Mouse (Mus musculus): ENCODE measurements around the gene Gpc5. TPM values are rescaled to one million over a fixed set of nuclear protein-coding genes. Genes with fewer than 3 reads are reported as not detected.

Gene Gpc5
- total RNA-seq, 2 experiments from 2014 or later = 0.19 to 0.20 TPM

DNA sequence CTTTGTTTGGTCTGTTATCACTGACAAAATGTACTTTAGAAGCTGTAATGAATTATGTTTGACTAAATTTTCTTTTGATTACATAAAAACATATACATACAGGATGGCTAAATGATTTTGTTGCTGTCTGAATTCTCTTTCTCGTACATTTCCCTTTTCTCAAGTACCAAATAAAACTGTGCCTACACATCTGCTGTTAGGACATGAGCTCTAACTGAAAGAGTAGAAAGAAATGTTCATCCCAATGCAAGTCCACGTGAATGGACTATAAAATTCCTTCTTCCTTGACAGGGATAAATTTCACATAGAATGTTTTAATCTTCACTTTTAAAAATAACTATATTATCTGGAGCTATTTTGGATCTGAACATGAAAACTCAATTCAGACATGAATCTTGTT, 751.8 kb downstream of the Gpc5 start:
- no peak for DNase-seq

DNA sequence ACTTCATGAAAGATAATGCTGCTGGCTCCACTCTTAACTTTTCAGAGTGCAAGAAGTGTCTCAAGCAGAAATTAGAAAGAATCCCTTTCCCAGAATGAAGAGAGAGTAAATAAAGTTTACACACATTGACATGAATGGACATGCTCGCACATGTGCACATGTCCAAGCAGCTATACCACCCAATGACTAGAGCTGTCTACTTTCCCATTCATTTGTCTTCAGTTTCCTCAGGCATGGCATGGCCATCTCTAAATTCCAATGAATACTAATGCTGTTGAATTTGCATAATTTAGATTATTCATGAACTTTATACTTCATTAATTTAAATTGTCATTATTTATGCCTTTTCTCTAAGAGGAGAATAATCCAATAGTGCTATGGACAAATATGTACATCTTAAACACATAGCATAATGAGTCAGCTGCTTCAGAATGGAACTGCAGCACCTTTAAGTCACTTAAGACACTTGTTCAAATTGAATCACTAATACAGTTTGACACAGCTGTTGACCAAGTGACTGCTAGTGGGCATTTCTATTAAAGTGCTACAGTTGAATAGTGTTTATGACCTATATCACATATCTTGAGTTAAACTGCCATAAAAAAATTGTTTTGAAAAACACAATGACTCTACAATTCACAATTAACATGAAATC, 752.9 kb downstream of the Gpc5 start:
- no peak for DNase-seq

DNA sequence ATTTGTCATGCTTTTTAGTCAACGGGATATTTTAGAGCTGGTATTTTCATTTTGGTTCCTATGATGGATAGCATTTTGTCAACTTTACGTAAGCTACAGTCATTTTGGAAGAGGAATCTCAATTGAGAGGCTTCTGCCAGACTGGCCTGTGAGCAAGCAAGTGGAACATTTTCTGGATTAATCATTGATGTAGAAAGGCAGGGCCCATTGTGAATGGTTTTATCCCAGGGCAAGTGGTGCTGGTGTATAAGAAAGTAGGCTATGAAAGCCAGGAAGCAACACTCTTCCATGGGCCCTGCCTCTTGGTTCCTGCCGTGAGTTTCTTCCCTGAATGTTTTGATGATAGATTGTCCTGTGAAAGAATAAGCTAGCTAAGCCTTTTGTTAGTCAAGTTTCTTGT, 777.1 kb downstream of the Gpc5 start:
- no peak for DNase-seq

DNA sequence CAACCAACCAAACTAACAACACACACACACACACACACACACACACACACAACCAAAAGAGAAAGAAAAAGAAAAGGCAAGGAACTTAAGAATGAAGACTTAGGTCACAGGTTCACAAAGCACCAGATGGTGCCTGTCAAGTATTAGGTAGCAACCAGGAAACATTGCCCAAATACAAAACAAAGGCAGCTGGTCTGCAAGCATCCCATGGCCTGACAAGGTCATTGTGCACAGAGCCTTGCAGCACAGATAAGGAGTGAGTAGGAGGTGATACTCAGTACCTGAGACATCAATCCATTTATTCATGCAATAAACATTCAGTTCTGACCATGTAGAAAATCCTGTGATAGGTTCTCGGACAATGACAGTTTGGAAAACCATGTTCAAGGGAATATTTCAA, 884.0 kb downstream of the Gpc5 start:
- no peak for DNase-seq

DNA sequence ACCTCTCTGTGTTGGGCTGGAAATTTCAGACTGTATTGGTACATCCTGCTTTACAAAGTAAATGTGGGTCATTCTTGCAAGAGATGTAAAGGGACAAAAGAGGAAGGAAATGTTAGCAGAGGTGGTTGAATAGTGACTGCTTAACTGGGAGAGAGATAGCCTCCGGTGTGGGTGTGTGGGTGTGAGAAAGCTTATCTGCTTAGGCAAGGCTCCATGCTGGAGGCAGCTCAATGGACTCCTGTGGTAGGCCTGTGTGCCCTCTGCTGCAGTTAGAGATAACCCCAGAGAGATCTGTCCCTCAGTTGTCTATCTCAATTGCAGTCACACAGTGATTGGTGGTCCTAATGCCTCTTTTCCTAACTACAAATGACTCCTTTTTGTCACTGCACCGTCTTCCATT, 887.2 kb downstream of the Gpc5 start:
- no peak for DNase-seq

DNA sequence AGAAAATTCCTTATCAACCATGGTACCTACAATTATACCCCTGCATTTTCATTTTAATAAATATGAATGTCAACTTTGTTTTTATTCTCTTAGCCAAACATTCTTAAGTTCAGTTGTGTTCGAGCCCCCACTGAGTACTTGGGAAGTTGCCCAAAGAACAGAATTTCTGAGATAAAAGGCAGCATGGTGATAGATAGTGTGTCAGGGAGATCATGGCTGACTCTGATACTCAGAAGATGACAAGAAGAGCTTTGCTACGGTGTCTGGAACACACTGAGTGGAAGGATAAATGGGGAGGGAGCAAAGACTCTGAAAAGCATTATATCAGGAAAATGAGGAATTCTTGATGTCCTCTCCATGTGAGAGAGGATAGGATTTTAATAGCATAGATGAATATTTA, 898.7 kb downstream of the Gpc5 start:
- DNase-seq = no peak

DNA sequence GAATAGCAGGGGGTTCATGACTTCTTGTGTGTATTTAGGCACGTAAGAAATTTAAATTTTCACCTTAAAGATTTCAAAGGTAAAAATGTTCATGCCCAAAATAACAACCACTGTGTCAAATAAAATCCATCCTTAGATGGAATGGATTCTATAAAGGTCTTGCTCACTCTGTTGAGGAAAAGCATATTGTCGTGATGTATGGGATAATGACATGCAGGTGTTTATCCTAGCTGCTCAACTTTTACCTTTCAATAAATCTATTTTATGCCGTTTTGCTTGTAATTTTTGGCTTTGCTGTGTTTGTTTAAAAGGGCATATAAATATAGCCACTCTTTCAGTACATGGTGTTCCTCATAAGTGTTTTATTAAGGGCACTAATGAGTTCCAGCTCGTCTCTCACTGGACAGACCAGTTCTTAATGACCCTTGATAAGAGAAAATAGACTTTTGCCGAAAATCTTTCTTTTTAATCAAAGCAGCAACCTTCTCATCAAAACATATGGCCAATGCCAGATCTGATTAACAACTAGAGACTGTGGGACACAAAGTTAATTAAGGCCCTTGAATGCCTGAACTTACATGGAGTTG, 901.6 kb downstream of the Gpc5 start:
- no peak for DNase-seq

DNA sequence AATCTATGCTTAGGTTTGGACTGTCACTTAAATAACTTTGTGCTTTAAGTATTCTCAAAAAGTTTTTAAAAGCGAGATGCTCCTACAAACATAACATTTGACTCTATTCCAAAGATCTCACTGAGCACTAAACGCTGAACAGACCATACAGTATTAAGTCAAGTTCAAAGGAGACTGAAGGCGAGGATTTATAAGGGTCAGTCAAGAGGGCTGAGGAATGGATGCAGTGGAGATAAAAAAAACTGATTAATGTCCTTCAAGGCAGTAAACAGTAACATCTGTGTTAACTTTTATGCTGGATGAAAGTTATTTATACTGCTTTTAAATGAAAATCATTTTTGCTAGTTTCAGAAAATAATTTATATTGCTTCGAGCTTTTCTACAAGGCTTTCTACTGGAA, 906.9 kb downstream of the Gpc5 start:
- DNase-seq = no peak

DNA sequence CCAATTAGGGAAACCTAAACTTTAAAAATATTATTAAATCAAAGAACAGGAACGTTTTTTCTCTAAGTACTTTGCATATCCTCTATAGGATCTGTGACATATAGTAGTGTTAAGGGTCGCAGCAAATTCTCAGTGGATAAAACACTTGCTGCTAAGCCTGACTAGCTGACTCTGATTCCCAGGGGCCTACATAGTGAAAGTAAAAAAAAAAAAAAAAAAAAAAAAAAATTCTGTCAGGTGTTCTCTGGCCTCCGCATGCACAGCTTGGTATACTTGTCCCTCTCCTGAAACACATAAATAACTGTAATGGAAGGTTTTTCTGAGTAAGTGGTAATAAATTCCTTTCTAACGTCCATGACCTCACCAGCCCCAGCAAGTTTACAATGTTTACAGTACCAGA, 995.0 kb downstream of the Gpc5 start:
- no peak for DNase-seq

DNA sequence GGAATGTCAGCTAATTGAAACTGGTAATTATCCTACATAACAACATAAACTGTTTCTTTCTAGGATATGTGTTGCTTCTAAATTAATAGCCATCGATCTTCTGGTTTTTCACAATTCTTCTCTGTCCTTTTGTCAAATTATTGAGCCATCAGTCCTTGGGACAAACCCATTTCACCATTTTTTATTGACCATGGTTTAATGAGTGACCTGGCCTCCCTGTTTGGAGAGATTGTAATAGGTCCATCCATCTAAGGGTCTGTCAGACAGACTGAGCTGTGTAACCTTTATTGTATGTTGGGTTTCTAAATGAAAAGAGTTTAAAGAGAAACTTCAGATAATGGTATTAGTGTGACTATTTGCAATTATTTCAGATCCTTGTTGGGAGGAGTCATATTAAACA, 1035.9 kb downstream of the Gpc5 start:
- DNase-seq = no peak

DNA sequence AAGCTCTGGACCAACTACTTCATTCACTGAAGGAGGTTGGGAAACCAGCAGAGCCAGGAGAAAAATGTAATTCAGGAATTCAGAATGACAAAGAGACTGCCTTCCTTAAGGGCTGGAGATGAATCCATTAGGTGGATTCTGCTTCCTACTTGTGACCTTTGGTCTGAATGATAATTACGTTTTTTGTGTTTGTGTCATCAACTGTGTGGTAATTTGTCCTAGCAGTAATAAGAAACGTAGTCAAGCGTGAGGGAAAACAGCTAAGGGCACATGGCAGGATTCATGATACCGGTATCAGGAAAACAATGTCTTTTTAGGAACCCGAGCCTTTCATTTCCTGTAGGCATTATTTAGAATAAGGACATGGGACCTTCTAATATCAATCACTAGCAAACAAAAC, 1045.3 kb downstream of the Gpc5 start:
- DNase-seq = no peak

DNA sequence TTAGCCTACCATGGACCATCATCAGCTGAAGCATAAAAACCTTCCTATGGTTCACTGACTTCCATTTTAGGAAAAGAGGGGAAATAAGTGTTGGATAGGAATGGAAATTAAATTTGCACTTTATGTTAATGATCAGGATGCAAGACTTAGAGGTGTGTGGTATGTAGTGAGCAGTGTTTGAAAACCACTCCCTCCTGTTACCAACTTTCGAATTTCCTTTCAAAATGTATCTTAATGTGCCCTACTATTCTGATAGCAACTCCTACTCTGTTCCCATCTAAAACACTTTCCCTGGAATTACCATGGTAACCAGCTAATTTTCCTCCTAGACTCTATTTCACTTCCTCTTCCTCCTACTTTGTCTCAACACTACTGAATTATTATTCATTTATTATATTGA, 1045.8 kb downstream of the Gpc5 start:
- DNase-seq = no peak

DNA sequence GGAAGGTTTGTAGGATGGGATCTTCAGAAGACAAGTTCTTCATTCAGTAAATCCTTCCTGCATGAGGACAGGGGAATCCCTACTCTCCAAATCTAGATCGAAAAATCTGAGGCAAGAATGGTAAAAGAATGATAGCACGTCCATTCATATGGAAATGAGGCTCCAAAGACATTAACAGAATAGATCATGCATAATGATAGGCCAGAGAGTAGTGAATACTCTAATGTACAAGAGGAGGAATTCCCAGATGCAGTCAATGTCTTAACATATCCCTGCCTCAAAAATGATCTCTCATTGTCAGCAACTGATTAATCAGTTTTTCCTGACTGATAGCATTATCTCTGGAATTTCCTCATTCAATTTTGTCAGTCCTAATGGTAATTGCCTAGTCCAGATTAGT, 1070.6 kb downstream of the Gpc5 start:
- no peak for DNase-seq

DNA sequence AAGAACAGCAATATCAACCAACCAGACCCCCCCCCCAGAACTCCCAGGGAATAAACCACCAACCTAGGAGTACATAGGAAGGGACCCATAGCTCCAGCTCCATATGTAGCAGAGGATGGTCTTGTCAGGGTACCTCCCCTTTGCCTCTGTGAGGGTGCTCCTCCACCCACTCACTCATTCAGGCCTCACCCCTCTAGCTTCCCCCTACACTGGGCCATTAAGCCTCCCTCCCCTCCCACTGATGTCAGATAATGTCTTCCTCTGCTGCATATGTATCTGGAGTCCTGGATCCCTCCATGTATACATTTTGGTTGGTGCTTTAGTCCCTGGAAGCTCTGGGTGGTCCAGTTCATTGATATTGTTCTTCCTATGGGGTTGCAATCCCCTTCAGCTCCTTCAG, 1075.4 kb downstream of the Gpc5 start:
- no peak for DNase-seq

DNA sequence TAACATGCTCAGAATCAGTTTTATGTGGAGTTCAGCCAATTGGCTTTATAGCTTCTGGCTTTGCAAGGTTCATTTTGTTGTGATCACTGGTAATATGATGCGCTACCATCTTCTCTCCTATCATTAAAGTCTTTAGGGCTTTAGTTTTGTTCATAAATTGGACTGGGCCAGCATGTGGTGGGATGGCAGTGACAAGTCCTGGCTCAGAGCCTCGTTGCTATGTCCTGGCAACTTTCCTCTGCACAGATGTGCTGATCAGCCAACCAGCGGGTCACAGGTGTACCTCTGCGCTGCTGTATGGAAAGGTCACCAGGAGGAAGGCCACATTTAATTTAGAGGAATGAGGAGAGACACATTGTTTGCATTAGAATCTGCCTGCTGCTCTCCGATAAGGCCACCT, 1077.1 kb downstream of the Gpc5 start:
- no peak for DNase-seq

DNA sequence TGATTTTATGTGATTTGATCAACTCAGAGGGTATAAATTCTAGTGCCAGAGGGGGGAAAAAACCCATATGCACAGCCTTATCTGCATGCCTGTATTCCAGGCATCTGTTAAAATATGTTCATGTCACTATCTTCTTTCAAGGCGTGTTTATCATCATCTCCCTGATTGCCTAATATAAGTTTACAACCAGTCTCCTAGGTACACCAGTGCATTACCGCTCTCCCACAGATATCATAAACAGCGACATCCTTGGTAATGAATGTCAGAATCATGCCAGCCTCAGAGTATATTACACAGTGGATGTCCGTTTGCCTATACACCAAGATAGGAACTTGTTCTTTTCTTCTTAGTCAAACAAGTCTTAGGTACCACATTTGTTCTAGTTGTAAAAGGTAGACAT, 1095.0 kb downstream of the Gpc5 start:
- DNase-seq = no peak

DNA sequence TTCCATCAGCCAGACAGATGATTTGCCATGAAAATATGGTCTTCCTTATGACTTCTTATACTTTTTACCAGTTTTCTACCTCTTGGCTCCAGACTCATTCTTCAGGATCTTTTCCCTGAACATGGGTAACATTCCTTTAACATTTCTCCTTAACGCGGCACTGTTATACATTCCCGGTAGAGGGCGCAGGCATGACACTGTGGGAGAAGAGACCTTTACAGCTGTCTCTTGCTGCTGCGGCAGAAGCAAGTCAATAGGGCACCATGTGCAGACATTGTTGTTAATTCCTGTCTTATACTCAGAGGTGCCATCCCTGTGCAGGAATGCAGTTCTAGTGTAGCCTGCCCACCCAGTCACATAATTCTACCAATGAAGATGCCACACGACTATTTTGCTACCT, 1115.0 kb downstream of the Gpc5 start:
- DNase-seq = peak; percentile 7

DNA sequence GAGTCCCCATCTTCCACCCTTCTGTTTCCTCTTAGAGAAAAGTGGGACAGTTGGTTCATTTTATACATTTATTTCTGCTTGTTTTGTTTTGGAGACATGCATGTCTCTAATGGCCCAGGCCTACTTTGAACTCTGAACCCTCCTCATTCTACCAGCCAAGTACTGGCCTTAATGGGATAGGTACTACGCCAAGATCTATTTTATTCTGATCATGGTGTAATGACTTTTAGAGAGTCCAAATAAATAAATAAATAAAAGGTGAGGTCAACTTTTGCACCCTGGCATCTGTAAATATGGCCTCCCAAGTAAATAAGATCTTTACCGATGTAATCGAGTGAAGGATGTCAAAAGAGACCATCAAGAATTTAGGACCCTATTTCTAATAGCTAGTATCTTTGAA, 1116.6 kb downstream of the Gpc5 start:
- DNase-seq = no peak

DNA sequence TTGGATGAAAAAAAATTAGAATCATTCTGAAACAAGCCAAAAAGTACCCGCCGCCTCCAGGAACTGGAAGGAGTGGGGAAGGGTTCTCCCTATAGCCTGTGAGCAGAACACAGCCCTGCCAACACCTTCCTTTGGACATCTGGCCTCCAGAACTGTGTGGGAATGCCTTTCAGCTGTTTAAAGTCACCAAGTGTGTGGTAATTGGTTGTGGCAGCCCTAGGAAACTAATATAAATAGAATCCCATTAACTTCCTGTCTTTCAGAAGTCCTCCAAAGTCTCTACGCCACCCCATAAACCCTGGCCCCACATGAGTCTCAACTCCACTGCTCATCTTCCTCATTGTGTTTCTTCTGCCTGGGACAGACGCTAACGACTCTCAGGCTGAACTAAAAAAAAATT, 1117.0 kb downstream of the Gpc5 start:
- DNase-seq = no peak

DNA sequence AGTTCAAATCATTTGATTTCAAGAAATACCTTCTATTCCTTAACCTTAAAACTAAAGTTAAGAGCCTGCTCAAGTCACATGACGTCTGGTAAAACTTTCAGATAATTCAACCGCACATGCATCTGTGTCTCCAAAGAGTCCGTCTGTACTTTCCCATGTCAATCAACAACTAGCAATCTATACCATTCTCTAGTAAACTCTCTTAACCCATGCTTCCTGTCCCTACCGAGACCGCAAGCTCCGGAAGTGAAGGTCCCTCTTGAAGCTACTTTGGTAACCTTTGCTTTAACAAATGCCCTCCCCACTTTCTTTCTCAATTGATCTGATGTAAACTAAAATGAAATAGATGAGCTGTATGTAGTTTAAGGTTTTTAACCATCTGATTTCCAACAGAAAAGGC, 1118.3 kb downstream of the Gpc5 start:
- no peak for DNase-seq

DNA sequence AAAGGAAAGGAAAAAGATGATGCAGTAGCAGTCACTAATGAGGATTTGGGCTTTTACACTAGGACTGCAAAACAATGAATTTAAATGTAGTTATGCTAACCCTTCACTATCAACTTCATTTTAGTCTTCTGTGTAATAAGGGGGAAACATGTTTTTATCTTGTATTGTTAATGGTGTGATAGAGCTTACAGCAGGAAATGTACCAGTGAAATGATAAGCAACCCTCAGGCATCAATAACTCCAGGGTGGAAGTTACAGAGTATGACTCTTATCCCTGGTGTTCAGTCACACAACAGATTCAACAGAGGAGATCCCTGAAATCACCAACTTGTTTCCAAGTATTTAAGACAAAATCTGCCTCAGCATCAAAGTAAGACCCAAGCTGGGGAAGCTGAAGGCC, 1120.0 kb downstream of the Gpc5 start:
- no peak for DNase-seq

DNA sequence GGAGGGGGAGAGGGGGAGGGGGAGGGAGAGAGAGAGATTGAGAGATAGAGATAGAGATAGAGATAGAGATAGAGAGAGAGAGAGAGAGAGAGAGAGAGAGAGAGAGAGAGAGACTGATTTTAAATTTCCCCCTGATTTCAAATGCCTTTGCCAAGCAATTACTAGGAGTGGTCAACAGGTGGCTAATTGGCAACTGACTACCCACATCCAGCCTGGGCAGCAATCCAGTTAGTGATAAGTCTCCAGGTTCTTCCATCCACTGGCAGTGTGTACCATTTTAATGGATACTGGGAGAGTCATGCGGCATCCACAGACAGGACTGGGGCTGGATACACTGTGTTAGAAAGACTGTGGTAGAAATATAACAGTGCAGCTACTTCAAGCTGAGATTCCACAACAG, 1166.1 kb downstream of the Gpc5 start:
- DNase-seq = no peak

DNA sequence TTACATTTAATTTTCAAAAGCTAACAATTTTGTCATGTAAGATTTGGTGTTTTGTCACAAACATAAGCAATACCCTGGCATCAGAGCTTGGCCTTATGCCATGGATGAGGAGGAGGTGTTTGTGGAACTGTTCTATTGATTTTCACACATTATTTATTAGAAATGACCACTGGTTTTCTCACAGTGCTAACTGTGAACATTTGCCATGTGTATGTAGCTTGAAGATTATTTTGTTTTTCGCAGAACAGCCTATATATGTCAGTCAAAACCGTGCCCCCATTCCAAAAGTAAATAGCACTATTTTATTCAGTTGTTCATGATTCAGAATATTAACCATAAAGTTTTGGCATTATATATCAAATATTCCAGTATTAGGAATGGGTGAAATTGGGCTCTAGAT, 1216.5 kb downstream of the Gpc5 start:
- no peak for DNase-seq

DNA sequence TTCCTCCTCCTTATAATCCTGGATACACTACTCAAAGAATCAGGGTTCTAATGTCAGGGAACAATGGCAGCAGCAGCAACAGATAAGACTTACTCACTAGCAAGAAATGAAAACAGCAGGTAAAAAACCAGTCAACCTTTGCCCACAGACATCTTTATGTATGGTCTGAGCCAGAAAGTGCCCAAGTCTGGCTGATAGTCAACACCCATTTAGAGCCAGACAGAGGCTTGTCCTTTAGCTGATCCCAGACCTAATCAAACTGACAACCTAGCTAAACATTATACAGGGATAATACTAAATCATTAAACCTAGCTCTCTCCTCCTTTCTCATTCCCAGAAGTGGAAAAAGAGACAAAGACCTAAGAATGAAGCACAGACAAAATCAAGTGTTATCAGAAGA, 1225.5 kb downstream of the Gpc5 start:
- DNase-seq = no peak

DNA sequence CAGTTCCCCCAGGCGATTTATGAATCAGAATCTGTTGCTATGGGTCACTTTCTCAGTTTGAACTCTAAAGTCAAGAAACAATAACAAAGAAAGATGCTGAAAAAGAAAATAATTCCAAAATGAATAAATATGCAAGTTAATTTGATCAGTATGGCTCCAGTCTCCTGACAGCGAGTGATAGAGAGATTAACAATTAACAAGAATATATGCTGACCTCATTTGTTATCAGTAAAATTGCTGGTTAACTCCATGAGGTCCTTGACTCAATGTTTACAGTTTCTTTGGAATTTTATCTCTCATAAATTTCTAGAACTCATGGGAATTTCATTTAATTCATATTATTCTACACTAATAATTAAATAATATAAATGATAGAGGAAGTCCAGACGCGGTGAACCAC, 1244.2 kb downstream of the Gpc5 start:
- no peak for DNase-seq
